Mouse (Mus musculus) spleen, postnatal 10 days (tissue): Measurements from ENCODE around the gene Vps53.
"Not testable (repeated sequence)": the region's sequence is repeated elsewhere in the genome, so short reads cannot be mapped to it uniquely, and the experiment has no call there.

ENCODE experiments used
- DNase-seq, 2 experiments: peaks; one replicate each; pipeline ENCODE4 v3.0.0; 2021 to 2022; ENCODE audit warnings: low spot score in 2 of 2

Vps53 gene

DNA sequence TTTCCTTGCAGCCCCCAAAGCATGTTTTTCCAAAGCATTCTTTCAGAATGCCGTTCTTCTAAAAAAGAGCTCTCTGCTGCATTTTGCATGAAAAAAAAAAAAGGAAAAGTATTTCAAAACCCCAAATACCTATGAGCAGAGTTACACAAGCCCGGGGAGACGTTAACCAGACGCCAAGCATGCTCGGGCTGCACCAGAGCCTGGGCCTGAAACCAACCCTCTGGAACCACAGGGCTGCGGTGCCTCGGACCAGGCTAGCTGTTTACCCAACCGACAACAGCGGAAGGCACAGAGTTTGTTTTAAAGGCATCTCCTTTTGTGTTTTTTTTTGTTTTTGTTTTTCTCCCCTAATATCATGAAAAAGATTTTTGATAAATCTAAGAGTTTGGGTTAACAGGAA lies 158.5 kb downstream of the Vps53 start:
- no peak for DNase-seq

DNA sequence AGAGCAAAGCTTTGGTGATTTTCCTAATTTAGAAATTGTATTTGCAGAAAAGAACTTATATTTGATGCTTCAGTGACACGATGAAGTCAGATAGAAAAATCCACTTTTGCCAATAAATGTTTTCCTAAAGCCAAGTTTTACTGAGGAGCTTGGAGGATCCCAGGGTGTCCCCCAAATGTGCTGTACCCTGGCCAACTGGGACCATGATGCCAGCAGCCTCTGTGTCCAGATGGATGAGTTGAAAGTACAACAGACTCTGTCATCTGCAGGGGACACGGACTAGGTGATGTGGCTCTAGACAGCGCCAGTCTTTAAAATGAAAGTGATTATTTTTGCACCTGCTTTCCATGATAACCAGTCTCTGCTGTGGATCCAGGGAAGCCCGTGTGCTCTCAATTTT lies 159.6 kb downstream of the Vps53 start:
- no peak for DNase-seq

DNA sequence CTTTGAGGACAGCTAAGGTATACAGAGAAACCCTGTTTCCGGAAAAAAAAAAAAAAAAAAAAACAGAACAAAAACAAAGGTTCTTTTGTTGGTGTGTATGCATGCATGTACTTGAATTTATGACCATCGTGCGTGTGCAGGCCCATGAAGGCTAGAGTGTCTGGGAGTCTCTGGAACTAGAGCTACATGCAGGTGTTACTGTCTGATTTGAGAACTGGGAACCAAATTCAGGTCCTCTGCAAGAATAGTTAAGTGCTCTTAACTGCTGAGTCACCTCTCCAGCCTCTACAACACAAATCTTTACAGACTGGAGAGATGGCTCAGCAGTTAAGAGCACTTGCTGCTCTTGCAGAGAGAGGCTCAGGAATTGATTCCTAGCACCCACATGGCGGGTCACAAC lies 163.6 kb downstream of the Vps53 start:
- DNase-seq, result no peak

DNA sequence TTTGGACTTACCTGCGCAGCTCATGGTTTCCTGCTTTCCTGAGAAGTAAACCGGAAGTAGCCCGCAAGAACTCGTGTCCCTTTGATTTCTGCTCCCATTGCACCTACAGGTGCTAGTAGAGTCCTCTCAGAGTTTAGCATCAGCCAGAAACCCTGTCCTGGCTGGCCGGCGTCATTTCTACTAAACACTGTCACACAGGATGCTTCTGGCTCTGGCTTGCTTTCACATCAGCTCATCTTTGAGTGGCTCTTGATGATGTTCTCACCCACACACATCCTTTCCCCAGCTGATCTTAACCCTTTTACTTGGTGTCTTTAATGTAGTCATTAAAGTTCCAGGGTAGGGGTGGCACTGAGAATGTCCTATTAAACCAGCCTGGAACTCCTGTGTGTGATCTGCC lies 164.2 kb downstream of the Vps53 start:
- DNase-seq, result no peak

DNA sequence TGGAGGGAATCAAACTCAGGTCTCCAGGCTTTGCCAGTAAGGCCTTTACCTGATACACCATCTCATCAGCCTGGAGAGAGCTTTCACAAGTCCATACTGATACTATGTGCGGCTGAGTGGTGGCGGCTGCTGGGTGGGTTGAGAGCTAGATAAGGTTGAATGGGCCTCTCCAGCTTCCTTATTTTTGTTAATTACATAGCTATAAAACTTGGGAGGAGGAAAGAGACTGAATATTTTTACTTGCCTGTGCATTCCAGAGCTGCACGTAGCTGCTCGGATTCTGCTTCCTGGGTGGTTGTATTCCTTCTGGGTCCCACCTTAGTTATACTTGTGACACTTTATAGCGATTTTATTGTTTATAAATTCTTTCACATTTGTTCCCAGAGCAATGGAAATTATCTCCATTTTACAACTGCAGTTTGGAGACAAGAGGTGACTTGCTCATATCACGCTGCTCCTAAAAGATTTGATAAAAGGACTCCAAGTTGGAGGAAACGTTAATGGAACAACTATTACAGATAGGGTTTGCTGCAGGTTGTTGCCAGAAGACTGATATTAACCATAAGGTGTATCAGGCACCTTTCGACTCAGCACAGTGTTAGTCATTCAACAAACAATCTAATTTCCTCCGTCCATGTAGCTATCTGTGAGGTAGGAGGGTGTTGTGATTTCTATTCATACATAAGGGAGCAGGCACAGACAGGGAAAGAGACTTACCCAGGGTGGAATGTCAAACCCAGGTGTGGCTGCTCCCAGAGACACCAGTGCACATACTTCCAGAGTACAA lies 168.4 kb downstream of the Vps53 start:
- no peak for DNase-seq

DNA sequence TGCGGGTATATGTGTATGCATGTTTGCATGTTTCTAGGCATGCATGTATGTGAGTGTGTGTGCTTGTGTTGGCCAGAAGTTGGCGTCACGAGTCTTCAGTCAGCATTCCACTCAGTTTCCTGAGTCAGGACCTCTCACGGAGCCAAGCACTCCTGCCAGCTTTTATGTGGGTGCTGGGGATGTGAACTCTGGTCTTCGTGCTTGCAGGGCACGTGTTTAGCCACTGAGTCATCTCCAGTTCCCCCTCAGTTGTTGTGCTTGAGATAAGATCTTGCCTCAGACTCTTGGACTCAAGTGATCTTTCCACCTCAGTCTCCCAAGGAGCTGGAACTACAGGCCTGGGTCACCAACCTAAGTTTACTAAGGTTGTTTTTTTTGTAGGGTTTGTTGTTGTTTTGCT lies 170.3 kb downstream of the Vps53 start:
- no peak for DNase-seq

DNA sequence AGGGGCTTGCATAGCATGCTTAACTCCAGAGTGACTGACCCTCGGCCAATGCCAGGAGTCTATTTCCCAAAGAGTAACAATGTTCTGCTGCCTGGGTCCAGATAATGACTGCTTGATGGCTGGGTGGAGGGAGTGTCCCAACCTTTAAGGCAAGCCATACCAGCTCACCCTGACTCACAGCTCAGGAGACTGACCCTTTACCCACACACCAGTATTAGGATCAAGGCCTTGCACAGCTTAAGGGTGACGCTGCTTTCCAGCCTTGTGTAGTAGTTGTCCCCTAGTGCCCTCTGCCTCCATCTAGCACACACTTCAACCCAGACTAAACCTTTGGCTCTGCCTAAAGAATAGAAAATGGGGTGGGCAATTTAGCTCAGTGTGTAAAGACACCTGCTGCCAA lies 171.3 kb downstream of the Vps53 start:
- no peak for DNase-seq

DNA sequence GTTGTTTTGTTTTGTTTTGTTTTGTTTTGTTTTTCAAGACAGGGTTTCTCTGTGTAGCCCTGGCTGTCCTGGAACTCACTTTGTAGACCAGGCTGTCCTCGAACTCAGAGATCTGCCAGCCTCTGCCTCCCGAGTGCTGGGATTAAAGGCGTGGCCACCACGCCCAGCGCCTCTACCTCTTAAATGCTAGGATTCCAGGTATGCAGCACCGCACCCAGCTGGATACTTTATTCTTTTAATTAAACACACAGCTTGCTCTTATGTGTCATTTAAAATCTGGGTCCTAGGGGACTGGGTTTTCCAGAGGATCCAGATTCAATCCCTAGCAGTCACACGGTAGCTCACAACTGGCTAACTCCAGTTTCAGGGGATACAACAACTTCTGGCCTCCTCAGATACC lies 175.2 kb downstream of the Vps53 start:
- not testable (repeated sequence) for DNase-seq

DNA sequence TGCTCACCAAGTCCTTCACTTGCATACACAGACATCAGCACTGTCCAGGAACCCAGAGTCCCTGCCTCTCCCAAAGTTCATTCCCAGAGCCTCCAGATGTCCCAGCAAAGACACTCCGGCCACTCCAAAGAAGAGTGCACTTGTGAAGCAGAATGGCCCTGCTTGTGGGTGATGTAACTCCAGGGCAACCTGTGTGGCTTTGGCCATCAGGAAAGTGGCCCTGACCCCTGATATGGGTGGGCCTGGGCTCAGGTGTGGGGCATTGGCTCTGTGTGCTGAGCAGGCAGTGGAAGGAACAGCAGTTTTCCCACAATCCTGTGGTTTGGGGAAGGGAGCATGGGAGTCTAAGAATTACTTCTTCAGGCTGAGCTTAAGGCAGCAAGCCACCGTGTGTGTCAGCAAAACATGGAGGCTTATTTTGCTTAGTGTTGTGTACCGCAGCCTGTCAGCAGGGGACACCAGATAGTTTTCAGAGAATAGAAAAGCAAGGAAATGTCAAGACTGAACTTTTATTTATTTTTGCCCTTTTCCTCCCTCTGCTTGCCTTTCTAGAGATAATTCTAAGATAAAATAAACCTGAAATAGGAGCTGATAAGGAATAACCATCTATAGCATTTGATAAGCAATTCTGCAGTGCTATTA lies 178.1 kb downstream of the Vps53 start:
- no peak for DNase-seq

DNA sequence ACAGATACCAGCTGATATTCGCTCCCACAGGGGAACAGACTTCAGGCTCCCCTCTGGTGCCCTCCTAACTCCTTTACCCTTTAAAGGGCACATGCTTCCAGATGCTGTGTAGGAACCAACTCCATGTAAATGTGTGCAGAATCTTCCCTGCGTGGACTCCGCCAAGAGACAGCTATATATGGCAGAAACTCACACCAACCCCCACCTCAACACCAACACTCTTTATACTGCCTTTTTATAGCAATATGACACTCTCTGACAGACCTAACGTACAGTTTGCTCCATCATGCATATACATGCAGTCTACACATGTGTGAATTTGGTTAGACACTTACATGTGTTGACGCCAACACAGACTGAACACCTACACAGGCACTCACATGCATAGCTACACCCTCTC lies 178.7 kb downstream of the Vps53 start:
- no peak for DNase-seq

DNA sequence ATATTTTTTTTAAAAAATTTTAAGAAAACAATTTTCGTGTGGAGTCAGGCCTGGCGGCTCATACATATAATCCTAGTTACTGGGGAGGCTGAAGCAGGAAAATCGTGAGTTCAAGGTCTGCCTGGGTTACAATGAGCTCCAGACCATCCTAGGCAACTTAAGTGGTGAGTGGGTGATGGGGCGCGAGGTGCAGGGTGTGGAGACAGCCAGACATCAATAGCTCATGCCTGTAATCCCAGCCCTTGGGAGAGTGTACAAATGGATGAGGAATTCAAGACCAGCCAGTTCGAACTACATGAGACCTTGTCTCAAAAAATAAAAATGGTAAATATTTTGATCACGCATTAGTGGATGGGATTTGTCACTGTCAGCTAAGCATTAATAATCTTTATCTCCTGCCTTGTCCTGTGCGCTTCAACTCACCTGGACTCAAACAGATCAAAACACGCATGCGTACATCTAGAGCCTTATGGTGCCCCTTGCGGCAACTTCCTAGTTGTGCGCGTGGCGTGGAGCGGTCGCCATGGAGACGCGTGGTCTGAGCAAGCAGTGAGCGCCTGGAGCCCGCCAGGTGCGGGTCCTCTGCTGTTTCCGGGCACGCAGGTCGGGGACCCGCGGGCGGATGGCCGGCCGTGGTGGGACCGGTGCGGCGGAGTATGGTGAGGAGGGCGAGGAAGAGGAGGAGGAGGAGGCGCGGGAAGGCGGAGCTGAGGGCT lies 179.8 kb downstream of the Vps53 start, which contains the start of gene 1700016K19Rik:
TSS of gene 1700016K19Rik (plus strand) at position 473 of the 716 bp plus-strand sequence.
- DNase-seq, result peak; percentile 49 to 86
